Mouse (Mus musculus) lung, postnatal 0 days (tissue): ENCODE measurements around the gene Wbp1l.

Experiments used
- CTCF ChIP-seq: IDR thresholded peaks from 2 replicates; pipeline ENCODE4 v1.5.1; 2016; ENCODE audit warnings: antibody characterized with exemption, mild to moderate bottlenecking
- EP300 ChIP-seq: IDR thresholded peaks from 2 replicates; pipeline ENCODE4 v1.6.1; 2016; ENCODE audit warnings: antibody characterized with exemption, mild to moderate bottlenecking, control low read depth

GRCm38 (mm10) chr19:46598187-46598586 is 697 bp upstream of the Wbp1l start:
- no peak for TF ChIP-seq CTCF
- no peak for TF ChIP-seq EP300
